Mouse (Mus musculus) erythroblast, embryonic 14.5 days (primary cell): Measurements from ENCODE around the gene Gm30191.
"Not testable (repeated sequence)": the region's sequence is repeated elsewhere in the genome, so short reads cannot be mapped to it uniquely, and the experiment has no call there.

Experiments used
- GATA1 ChIP-seq: IDR thresholded peaks from 2 replicates; pipeline ENCODE4 v1.6.1; 2012; ENCODE audit warnings: low read length, inconsistent platforms, mixed read lengths
- TAL1 ChIP-seq: IDR thresholded peaks from 3 replicates; pipeline ENCODE4 v1.6.1; 2012; ENCODE audit warnings: low read length, inconsistent platforms, mixed read lengths

DNA sequence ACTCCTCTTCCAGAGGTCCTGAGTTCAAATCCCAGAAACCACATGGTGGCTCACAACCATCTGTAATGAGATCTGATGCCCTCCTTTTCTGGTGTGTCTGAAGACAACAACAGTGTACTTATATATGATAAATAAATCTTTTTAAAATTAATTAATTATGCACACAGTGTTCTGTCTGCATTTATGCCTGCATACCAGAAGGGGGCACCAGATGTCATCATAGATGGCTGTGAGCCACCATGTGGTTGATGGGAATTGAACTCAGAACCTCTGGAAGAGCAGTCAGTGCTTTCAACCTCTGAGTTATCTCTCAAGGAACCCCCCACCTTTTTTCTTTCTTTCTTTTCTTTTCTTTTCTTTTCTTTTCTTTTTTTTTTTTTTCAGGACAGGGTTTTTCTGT lies 22.9 kb downstream of the Gm30191 start:
- TF ChIP-seq GATA1, TAL1: not testable (repeated sequence)
